Mouse (Mus musculus) small intestine, adult 2 months (tissue): Measurements from ENCODE around the gene Slc35a2.

ENCODE experiments used
- CTCF ChIP-seq: fragments of 200-500 bp; IDR thresholded peaks from 2 replicates; pipeline ENCODE4 v1.5.1; 2012; ENCODE audit warnings: low read depth, mild to moderate bottlenecking, control low read depth, inconsistent platforms, low read length, moderate library complexity, mixed read lengths; ENCODE audit not compliant: insufficient replicate concordance, insufficient read length; ENCODE audit errors: extremely low read depth
- POLR2A ChIP-seq: fragments of 200-500 bp; IDR thresholded peaks from 2 replicates; pipeline ENCODE4 v1.6.1; 2012; ENCODE audit warnings: low read depth, mild to moderate bottlenecking, control low read depth, inconsistent platforms, low read length, moderate library complexity

GRCm38 (mm10) chrX:7937667-7938066, 53.8 kb downstream of the Slc35a2 start:
- TF ChIP-seq CTCF, result no peak
- TF ChIP-seq POLR2A, result no peak
